Mouse (Mus musculus) forebrain, postnatal 0 days (tissue): ENCODE results near the gene Sox5. TPM values are rescaled to one million over a fixed set of nuclear protein-coding genes. Genes with fewer than 3 reads are reported as not detected.

Experiments used
- ATAC-seq: fragments of 200-750 bp; cut with Nextera tagmentation; 2 replicates; pipeline ENCODE4 v1.8.0; 2017; ENCODE audit warnings: mild to moderate bottlenecking, moderate library complexity
- DNase-seq: peaks from one replicate; pipeline ENCODE4 v3.0.0-alpha.2; 2015
- H3K27ac ChIP-seq: fragments of 300-500 bp; sonication (generic); 2 replicates; pipeline ENCODE4 v1.5.1; 2014; ENCODE audit warnings: low read depth, mild to moderate bottlenecking, antibody characterized with exemption, low read length, moderate library complexity, mixed read lengths
- H3K27me3 ChIP-seq: fragments of 300-500 bp; sonication (generic); 2 replicates; pipeline ENCODE4 v1.6.1; 2014; ENCODE audit warnings: mild to moderate bottlenecking, low read length, mixed read lengths; ENCODE audit not compliant: insufficient read depth
- H3K36me3 ChIP-seq: fragments of 300-500 bp; sonication (generic); 2 replicates; pipeline ENCODE4 v1.6.1; 2014; ENCODE audit warnings: mild to moderate bottlenecking, moderate library complexity; ENCODE audit not compliant: insufficient read depth
- H3K4me1 ChIP-seq: fragments of 300-500 bp; sonication (generic); 2 replicates; pipeline ENCODE4 v1.6.1; 2014; ENCODE audit warnings: antibody characterized with exemption; ENCODE audit not compliant: insufficient read depth
- H3K4me2 ChIP-seq: fragments of 300-500 bp; sonication (generic); 2 replicates; pipeline ENCODE4 v1.6.1; 2014; ENCODE audit warnings: low read depth, mild to moderate bottlenecking, moderate library complexity
- H3K4me3 ChIP-seq: fragments of 300-500 bp; sonication (generic); 2 replicates; pipeline ENCODE4 v1.5.1; 2014; ENCODE audit warnings: low read depth, low read length, mixed read lengths
- H3K9ac ChIP-seq: fragments of 300-500 bp; sonication (generic); 2 replicates; pipeline ENCODE4 v1.6.1; 2014; ENCODE audit warnings: mild to moderate bottlenecking
- H3K9me3 ChIP-seq: fragments of 300-500 bp; sonication (generic); 2 replicates; pipeline ENCODE4 v1.6.1; 2016; ENCODE audit warnings: low read length
- CTCF ChIP-seq: sonication (generic); IDR thresholded peaks from 2 replicates; pipeline ENCODE4 v1.5.1; 2016; ENCODE audit warnings: antibody characterized with exemption, control low read depth, low read depth
- WGBS: fragments of 180-500 bp; shearing (Covaris S2); extraction: QIAGEN DNeasy Blood & Tissue Kit; methylation state at CpG from one replicate; pipeline ENCODE4 v1.1.7; 2014; 5-methylcytosine and 5-hydroxymethylcytosine counted together
- polyA plus RNA-seq: library from polyadenylated mRNA; unstranded; fragments of >200 nt; fragmentation: Nextera tagmentation; extraction: Ambion mirVana; gene quantifications from 2 replicates; pipeline ENCODE4 v1.2.1, GENCODE M21; 2015
- total RNA-seq: library from RNA; depleted of rRNA; stranded (reverse); fragments of >200 nt; gene quantifications from 2 replicates; pipeline ENCODE4 v1.2.3, GENCODE M21; 2014

Gene Sox5
- total and polyA plus RNA-seq, 2 experiments from 2014 or later = 31.6 to 62.8 TPM

DNA sequence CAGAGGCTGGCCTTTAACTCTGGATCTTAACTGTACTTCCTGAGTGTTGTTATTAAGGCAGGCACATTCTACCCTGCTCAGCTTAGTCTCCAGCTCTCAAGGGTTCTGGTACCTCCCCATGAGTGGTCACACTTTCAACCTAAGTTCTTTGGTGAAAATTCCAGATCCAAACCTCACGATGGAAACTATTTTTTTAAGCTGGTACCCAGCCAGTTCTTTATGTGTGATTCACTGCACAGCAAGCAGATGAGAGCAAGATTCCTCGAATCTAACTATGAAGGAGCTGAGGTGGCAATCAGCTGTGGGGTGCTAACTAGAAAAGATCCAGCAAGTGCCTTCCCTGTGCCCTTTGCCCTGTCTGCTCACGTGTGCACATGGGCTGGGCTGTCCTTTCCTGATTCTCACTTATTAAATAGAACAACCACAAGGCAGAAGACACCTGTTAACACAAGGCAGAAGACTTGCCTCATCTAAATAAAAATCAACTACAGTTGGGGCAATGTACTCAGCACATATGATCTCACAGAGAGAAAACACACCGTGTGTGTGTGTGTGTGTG is 118.2 kb downstream of the Sox5 start:
- Histone ChIP-seq H3K4me1 (no peaks in the 10 kb centered on the region), H3K27ac (no peak overlapping the region), H3K9ac (no peak overlapping the region), H3K4me3 (no peak overlapping the region), H3K4me2 (no peak overlapping the region), H3K27me3 (no peaks in the 10 kb centered on the region), H3K9me3 (no peaks in the 10 kb centered on the region), H3K36me3 (no peaks in the 10 kb centered on the region)
- 59% methylated on average over 4 of the region's 4 CpGs for WGBS
- no peak for TF ChIP-seq CTCF
- DNase-seq (no peak), ATAC-seq (no peak)

GRCm38 (mm10) chr6:144659115-144660108 is 122.4 kb downstream of the Sox5 start:
- no peak overlapping the region for H3K4me3 ChIP-seq
- H3K27me3 ChIP-seq = no peaks in the 10 kb centered on the region
- DNase-seq (no peak), ATAC-seq (no peak)
- no peak for TF ChIP-seq CTCF
- WGBS = 56% methylated on average over 10 of the region's 10 CpGs
- H3K9ac ChIP-seq = no peak overlapping the region
- H3K36me3 ChIP-seq = no peaks in the 10 kb centered on the region
- no peaks in the 10 kb centered on the region for H3K4me1 ChIP-seq
- H3K27ac ChIP-seq = no peak overlapping the region
- no peaks in the 10 kb centered on the region for H3K9me3 ChIP-seq
- no peak overlapping the region for H3K4me2 ChIP-seq

GRCm38 (mm10) chr6:144652876-144653275 is 128.9 kb downstream of the Sox5 start:
- Histone ChIP-seq H3K9ac (no peak overlapping the region), H3K36me3 (no peaks in the 10 kb centered on the region), H3K27me3 (no peaks in the 10 kb centered on the region), H3K27ac (no peak overlapping the region), H3K9me3 (no peaks in the 10 kb centered on the region), H3K4me3 (no peak overlapping the region), H3K4me2 (no peak overlapping the region), H3K4me1 (no peaks in the 10 kb centered on the region)
- ATAC-seq (no peak), DNase-seq (no peak)
- TF ChIP-seq CTCF = no peak
- 77% methylated on average over 5 of the region's 5 CpGs for WGBS

- Histone ChIP-seq H3K27ac (no peak overlapping the region), H3K36me3 (no peaks in the 10 kb centered on the region), H3K9me3 (no peaks in the 10 kb centered on the region), H3K9ac (no peak overlapping the region), H3K4me3 (no peak overlapping the region), H3K4me2 (no peak overlapping the region), H3K4me1 (no peaks in the 10 kb centered on the region), H3K27me3 (no peaks in the 10 kb centered on the region)
- no peak for DNase-seq
- no peak for ATAC-seq
- TF ChIP-seq CTCF = no peak
- 63% methylated on average over 9 of the region's 9 CpGs for WGBS
Measured at GRCm38 (mm10) chr6:144648896-144649295, 132.9 kb downstream of the Sox5 start.

GRCm38 (mm10) chr6:144648124-144648591 is 133.6 kb downstream of the Sox5 start:
- H3K27ac ChIP-seq = no peak overlapping the region
- H3K4me1 ChIP-seq = no peaks in the 10 kb centered on the region
- DNase-seq = no peak
- H3K9me3 ChIP-seq = no peaks in the 10 kb centered on the region
- H3K4me3 ChIP-seq = no peak overlapping the region
- H3K27me3 ChIP-seq = no peaks in the 10 kb centered on the region
- H3K9ac ChIP-seq = no peak overlapping the region
- H3K4me2 ChIP-seq = no peak overlapping the region
- no peak for ATAC-seq
- TF ChIP-seq CTCF = no peak
- WGBS = 49% methylated on average over 4 of the region's 4 CpGs
- H3K36me3 ChIP-seq = no peaks in the 10 kb centered on the region

- no peak overlapping the region for H3K4me2 ChIP-seq
- no peak for TF ChIP-seq CTCF
- H3K9me3 ChIP-seq = no peaks in the 10 kb centered on the region
- H3K27ac ChIP-seq = no peak overlapping the region
- no peak overlapping the region for H3K4me3 ChIP-seq
- DNase-seq = no peak
- H3K4me1 ChIP-seq = no peaks in the 10 kb centered on the region
- ATAC-seq = no peak
- H3K27me3 ChIP-seq = no peaks in the 10 kb centered on the region
- 96% methylated on average over 3 of the region's 3 CpGs for WGBS
- no peak overlapping the region for H3K9ac ChIP-seq
- no peaks in the 10 kb centered on the region for H3K36me3 ChIP-seq
Measured at GRCm38 (mm10) chr6:144646331-144646730, 135.4 kb downstream of the Sox5 start.

GRCm38 (mm10) chr6:144645796-144646195 is 136.0 kb downstream of the Sox5 start:
- DNase-seq = no peak
- Histone ChIP-seq H3K36me3 (no peaks in the 10 kb centered on the region), H3K4me1 (no peaks in the 10 kb centered on the region; the same call in 1 of the 2 replicates), H3K9me3 (no peaks in the 10 kb centered on the region), H3K9ac (no peak overlapping the region), H3K27ac (no peak overlapping the region), H3K27me3 (no peaks in the 10 kb centered on the region), H3K4me3 (no peak overlapping the region), H3K4me2 (no peak overlapping the region)
- no peak for TF ChIP-seq CTCF
- ATAC-seq = no peak
- 84% methylated on average over 4 of the region's 4 CpGs for WGBS
